Mouse (Mus musculus) erythroid progenitor cell, adult 5-6 weeks (primary cell): ENCODE results near the gene 1700017N19Rik. TPM values are rescaled to one million over a fixed set of nuclear protein-coding genes. Genes with fewer than 3 reads are reported as not detected.

Experiments
- ATAC-seq: replicated peaks from 2 replicates; pipeline ENCODE4 v1.8.0; 2016; ENCODE audit warnings: moderate number of reproducible peaks, mild to moderate bottlenecking, moderate TSS enrichment, inconsistent platforms; ENCODE audit not compliant: poor library complexity, low FRiP score, severe bottlenecking
- total RNA-seq, 2 experiments: library from RNA; stranded (forward) in 1 of 2; stranded (reverse) in 1 of 2; fragments of 150-400 nt in 1 of 2; fragments of 186-747, 209-891 nt in 1 of 2; gene quantifications; 2 replicates each; pipeline versions ENCODE4 v1.2.3 to v1.2.4; 2015 to 2017; ENCODE audit warnings: low replicate concordance in 2 of 2

1700017N19Rik gene
- total RNA-seq (2015; ENCODE audit: low replicate concordance) (not detected in 2 replicates), total RNA-seq (2017; ENCODE audit: low replicate concordance) (not detected in 2 replicates)

DNA sequence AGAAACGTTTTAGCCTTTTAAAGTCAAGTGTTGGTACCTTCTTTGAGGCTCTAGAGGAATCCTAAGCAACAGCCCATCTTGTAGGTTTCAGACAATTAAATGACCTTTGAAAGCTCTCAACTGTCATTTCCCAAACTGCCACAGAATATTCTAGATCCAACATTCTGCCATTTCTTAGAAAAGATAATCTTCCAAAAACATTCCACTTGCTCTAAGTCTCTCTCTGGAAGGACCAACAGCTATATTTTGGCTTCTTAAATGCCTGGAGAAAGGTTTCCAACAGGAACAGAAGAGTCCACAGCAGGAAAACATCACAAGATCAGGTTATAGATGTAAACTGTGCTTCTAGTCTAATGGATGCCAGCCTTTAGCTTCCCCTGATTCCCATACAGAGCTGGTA, at the start of gene 1700017N19Rik, which contains the start of gene 4930430F08Rik:
TSS of gene 1700017N19Rik (plus strand) at position 162 of the 400 bp plus-strand sequence.
TSS of gene 4930430F08Rik (minus strand) at position 101 of the 400 bp plus-strand sequence.
- no peak for ATAC-seq

DNA sequence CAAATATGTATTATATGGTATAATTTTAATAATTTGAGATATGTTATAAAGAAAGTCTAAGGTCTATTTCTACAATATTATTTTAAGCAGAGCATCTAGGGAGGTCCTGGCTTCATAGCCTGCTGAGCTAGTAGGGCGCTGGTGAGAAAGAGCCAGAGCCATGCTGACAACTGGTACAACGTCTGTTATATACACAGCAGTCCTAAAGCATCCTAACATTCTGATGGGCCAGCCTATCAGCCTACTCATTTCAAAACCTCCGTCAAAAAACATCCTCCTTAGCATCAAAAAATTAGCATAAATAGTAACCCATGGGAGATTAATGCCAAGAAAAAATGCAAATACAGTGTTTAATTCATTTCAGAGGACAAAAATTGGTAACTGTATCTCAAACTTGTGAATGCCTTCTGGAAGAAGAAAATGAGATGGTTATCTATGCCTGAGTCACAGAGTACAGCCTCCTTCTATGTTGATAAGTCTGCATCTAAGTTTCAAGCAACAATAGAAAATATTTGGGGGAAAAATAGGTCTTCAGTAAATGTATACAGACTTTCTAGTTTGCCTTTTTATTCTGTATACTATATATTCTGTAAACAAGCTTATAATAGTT, 33.6 kb upstream of the 1700017N19Rik start:
- ATAC-seq: no peak

DNA sequence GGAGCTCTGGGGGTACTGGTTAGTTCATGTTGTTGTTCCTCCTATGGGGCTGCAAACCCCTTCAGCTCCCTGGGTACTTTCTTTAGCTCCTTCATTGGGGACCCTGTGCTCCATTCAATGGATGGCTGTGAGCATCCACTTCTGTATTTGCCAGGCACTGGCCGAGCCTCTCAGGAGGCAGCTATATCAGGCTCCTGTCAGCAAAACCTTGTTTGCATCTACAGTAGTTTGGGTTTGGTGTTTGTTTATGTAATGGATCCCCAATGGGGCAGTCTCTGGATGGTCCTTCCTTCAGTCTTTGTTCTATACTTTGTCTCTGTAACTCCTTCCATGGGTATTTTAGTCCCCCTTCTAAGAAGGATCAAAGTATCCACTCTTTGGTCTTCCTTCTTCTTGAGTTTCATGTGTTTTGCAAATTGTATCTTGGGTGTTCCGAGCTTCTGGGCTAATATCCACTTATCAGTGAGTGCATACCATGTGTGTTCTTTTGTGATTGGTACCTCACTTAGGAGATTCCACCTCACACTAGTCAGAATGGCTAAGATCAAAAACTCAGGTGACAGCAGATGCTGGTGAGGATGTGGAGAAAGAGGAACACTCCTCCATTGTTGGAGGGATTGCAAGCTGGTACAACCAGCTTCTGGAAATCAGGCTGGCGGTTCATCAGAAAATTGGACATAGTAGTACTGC, 29.9 kb upstream of the 1700017N19Rik start:
- ATAC-seq: 0 out of 2 replicates have a peak, but pooled peaks have one; percentile 67

- ATAC-seq: no peak
Observed at GRCm38 (mm10) chr10:100564112-100564511, 26.2 kb upstream of the 1700017N19Rik start.

DNA sequence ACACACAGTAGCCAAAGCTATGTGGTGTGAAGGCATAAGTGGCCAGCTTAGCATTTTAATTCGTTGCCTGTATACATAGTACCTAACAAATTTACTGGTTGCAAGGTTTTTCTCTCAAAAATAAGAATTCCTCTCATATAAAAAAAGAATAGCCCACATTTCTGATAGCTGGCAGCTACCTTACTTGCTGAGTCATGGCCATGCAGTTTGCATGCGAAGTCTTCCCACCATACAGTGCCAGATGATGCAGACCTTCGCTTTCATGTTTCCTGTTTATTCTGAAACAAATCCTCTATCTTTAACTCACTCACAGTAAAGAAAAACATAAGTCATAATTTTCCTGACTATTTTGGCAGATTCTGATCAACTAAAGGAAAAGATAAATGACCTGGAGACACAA, 18.6 kb upstream of the 1700017N19Rik start:
- peak; percentile 74 for ATAC-seq

- ATAC-seq: peak; percentile 90
Observed at GRCm38 (mm10) chr10:100574505-100575149, 15.7 kb upstream of the 1700017N19Rik start.

DNA sequence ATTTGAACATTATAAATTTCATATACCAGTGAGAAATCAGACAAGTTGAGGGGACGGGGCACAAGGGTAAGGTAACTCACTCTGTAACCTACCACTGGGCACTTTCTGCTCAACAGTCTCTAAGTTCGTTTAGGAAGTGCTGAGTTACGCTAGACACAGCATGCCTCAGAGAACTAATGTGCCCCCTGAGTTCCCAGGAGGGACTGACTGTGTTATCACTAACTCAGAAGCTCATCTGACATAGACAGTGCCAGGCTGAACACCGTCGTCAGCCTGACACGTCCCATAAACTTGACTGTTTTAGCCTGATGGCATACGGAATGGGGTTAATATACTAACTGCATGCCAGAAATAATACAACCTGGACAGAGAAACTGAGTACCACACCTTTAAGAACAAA, 15.0 kb upstream of the 1700017N19Rik start:
- no peak; the same call in 1 of the 2 replicates for ATAC-seq

GRCm38 (mm10) chr10:100584178-100584577, 6.1 kb upstream of the 1700017N19Rik start:
- no peak for ATAC-seq

DNA sequence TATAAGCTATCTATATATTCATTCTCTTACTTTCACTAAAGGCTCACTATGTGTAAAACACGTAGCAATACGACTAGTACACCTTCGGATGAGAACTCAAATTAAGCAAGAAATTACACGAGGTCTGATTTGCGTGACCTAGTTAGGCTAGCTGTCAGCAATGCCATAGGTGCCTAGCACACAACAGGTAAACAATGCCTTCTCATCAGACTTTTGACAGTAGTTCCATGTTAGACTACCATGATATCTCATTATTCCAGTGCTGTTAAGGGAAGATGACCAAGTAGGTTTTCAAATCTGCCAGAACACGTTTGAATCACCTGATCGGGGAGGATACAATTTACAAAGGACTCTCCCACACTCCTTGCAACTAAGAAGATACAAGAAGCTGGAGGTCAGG, 1.8 kb upstream of the 1700017N19Rik start:
- peak; percentile 49 for ATAC-seq

DNA sequence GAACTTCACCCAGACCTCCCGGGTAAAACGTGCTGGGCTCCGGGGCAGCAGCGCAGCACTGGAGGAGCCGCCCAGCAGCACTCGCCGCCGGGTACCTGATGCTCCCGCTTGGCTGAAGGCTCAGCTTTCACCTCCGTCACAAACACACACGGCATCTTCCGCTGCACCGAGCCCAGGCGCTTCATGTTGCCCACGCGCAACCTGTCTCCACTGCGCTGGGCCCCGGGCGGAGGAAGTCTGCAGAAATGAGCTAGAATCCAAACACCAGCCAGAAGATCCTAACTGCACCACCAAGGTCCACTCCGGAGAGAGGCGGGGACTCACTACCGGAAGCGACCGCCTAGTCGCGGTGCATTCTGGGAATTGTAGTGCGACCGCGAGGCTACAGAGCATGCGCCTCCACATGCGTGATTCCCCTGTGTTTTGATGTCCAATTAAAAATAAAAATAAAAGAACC, 1.3 kb upstream of the 1700017N19Rik start:
- peak; percentile 99 for ATAC-seq

DNA sequence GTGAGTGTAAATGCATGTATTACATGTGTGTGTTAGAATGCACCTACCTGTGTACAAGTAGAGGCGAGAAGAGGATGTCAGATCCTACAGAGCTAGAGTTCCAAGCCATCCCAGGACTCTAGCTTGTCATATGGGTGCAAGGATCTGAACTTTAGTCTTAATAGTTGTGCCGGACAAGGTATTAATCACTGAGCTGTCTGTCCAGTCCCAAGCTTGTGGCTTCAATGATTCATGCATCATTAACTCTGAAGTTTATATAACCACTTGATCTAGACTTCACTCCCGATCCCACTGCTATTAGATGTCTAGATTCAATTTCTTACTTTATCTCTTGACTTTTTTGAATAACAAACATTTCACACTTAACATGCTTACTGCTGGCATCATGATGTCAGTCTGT, 8.1 kb downstream of the 1700017N19Rik start:
- ATAC-seq: no peak

DNA sequence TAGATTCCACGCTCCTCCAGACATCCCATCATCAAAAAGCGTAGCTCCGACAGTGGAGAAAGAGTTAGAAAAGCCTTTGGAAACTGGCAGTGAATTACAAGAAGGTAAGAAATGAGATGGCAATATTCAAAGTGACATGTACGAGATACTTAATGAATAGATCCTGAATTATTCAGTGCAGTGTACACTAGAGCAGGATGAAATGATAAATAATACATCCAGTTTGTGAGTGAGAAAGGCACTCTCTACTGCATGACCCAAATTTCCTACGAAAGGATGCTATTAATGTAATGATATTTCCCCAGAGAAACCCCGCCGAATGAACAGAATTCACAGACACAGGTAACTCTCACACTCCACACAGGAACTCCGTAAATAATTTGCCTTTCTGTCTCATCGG, 13.2 kb downstream of the 1700017N19Rik start:
- ATAC-seq: no peak

DNA sequence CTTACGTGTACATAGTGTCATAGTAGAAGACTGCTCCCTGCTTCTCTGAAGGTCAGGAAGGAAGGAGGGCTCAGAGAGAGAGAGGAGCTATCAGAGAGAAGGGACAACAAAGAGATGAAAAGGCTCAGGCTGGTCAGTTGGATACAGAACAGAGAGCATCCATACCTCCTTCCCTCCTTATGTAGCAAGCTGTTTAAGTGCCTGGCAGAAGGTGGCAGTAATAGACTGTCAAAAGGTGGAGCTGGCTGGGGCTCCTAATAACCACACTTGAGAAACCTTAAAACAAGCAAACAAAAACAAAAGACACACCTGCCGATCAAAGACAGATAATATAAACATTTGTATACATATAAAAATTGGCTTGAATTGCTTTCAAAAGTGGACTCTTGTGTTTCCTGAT, 14.0 kb downstream of the 1700017N19Rik start:
- ATAC-seq: no peak

DNA sequence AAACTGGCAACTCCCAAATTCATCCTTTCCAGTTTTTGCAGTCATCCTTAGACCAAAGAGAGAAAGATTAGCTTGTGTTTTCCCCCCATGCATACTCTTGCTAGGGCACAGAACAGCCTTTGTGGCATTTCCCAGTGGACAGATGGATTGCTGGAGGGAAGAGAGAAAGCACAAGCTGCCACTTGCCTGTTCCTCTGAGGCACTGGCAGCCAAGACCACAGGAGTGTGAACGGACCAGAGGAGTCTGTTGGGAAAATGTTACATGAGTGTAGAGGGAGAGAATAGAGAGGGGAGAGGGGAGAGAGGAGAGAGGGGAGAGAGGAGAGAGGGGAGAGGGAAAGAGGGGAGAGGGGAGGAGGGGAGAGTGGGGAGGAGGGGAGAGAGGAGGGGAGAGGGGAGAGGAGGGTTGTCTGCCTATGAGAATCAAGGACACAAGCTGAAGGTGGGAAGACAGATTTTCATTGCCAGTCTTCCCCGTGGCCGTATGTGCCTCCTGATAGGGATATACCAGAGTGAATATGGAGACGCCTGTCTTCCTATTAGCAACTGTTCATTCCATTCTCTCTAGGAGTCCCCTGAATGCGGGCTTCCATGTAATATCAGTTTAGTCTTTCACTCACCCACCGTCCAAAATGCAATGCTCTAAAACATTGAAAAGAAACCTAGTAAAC, 27.1 kb downstream of the 1700017N19Rik start:
- ATAC-seq: no peak

DNA sequence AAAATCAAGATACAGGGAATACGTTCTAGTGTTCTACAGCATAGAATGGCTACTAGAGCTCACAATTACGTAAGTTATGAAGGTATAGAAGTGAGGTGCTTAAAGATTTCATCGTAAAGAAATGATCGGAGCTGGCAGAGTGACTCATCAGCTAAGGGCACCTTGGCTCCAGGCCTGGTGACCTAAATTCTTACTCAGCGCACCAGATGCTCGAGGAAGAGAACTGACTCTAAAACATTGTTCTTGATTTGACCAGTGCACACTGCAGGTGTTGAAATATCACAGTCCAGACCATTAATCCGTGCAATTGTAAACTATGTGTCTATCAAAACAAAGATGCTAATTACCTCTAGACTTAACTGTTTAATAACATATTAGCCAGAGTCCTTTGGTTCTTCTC, 29.2 kb downstream of the 1700017N19Rik start:
- ATAC-seq: no peak

- ATAC-seq: no peak
Observed at GRCm38 (mm10) chr10:100620040-100620439, 29.8 kb downstream of the 1700017N19Rik start.

- no peak for ATAC-seq
Observed at GRCm38 (mm10) chr10:100622494-100622893, 32.2 kb downstream of the 1700017N19Rik start.

DNA sequence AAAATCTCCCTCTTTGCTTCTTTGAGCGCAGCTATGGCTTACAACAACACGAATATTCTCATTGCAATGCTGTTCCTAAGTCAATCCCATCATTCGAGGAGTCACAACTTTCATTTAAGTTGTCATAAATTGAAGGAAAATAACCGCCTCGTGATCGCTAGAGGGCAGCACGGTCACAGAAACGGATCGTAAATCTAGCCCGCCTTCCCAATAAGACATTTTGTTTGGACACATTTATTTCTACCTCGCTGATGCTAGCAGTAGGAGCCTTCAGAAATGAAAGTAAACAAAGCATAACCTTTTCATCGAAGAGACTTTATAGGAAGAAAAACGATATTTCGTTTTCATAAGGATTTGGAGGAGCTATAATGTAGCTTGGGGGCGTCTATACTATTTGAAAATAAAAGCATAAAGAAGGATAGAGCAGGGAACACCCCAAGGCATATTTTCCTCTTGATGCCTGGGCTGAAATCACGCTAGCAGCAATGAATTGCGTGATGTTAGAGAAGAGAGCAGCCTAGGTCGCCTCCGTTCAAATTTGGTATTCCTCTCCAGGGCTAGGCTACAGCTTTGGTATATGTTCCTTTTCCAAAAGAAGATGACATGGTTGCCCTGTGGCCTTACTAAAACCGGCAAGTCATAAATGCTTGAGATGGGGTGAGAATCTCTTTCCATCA, 39.6 kb downstream of the 1700017N19Rik start:
- peak; percentile 81; the same call in 1 of the 2 replicates for ATAC-seq

- ATAC-seq: no peak
Observed at GRCm38 (mm10) chr10:100642887-100643286, 52.6 kb downstream of the 1700017N19Rik start.
